Mouse (Mus musculus) c-Kit-positive CD71-negative TER-119-negative erythroid progenitor cells, embryonic 14.5 days (primary cell): ENCODE results near the gene Kif3a.
"Not testable (repeated sequence)": the region's sequence is repeated elsewhere in the genome, so short reads cannot be mapped to it uniquely, and the experiment has no call there.

ENCODE experiments used
- DNase-seq: peaks from one replicate; pipeline ENCODE4 v3.0.0-alpha.2; 2013; ENCODE audit warnings: low read depth

Kif3a gene

DNA sequence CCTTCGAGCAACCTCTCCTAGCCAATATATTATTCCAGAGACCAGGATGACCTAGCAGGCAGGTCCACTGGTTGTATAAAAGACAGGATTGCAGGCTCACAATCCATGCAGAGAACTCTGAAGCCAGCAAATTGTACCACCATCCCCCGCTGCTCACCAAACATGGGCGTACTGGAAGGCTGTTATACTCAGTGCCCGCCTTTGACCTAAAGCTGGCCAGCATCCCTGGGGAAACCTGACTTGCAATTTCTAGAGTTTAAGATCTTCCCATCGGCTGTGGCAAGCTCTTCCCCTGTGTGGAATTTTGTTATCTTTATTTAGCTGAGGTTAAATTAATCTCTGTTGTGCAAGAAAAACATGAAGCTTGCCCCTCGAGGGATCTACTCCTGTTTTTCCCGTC, 24.2 kb upstream of the Kif3a start:
- no peak for DNase-seq

- DNase-seq, result no peak
Measured at GRCm38 (mm10) chr11:53546271-53546670, 20.9 kb upstream of the Kif3a start.

DNA sequence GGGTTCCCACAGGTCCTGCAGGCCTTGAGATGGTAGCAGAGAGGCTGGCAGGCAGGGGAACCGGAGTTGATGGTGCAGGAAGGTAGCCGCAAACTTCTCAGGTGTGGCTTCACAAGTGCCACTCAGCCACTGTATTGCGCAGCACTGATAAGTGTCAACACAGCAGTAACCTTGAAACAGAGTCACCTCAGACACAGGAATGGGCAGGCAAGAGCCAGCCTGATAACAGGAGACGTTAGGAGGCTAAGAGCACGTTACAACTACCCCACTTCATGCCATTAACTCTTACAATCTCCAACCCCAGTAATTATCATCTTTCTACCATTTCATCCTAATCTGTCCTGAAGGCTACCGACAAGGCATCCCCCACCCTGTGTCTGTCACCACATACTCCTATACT, 19.6 kb upstream of the Kif3a start:
- DNase-seq, result no peak

GRCm38 (mm10) chr11:53548036-53548605, 19.1 kb upstream of the Kif3a start:
- DNase-seq, result no peak

DNA sequence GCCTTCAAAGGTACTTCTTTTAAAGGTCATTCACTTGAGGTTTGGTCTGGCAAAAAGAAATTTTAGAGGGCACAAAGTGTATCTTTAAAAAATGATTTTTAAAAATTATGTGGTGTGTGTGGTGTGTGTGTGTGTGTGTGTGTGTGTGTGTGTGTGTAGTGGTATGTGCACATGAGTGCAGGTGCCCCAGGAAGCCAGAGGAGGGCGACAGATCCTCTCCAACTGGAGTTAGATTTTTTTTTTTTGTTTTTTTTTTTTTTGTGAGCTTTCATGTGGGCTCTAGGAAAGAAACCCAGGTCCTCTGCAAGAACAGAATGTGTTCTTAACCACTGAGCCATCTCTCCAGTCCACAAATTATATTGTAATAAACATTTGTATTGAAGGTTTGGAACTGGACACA, 16.5 kb upstream of the Kif3a start:
- DNase-seq, result no peak

- peak; percentile 33 for DNase-seq
Measured at GRCm38 (mm10) chr11:53551754-53552153, 15.4 kb upstream of the Kif3a start.

DNA sequence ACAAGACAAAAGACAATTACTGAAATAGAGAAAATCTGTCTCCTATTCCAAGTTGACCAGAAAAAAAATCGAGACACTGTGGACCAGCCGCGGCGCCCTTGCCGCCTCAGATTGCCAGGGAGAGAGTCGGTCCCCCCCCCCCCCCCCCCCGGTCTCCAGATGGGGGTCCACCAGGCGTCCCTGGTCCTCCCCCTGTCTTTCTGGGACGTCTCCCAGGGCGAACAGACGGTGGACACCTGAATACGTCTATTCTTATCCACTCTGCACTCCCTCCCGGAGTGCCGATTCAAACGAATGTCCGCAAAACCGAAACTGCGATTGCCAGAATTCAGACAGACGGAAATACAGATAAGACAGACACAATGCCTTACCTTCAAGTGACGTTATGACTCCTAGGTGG, 10.7 kb upstream of the Kif3a start:
- not testable (repeated sequence) for DNase-seq

GRCm38 (mm10) chr11:53557992-53558391, 9.2 kb upstream of the Kif3a start:
- not testable (repeated sequence) for DNase-seq

DNA sequence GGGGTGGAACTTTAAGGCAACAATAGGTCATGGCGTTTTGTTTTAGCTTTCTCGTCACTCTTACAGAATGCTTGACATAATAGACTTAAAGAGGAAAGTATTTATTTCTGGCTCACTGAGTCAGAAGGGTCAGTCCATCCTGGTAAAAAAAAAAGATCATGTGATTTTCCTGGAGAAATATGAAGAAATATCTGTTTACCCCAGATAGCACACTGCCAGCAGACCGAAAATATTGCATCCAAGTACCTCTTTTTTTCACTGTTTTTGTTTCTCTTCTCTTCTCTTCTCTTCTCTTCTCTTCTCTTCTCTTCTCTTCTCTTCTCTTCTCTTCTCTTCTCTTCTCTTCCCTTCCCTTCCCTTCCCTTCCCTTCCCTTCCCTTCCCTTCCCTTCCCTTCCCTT, 7.2 kb upstream of the Kif3a start:
- not testable (repeated sequence) for DNase-seq

GRCm38 (mm10) chr11:53561986-53562385, 5.2 kb upstream of the Kif3a start:
- no peak for DNase-seq

GRCm38 (mm10) chr11:53566646-53567045, 533 bp upstream of the Kif3a start:
- no peak for DNase-seq

DNA sequence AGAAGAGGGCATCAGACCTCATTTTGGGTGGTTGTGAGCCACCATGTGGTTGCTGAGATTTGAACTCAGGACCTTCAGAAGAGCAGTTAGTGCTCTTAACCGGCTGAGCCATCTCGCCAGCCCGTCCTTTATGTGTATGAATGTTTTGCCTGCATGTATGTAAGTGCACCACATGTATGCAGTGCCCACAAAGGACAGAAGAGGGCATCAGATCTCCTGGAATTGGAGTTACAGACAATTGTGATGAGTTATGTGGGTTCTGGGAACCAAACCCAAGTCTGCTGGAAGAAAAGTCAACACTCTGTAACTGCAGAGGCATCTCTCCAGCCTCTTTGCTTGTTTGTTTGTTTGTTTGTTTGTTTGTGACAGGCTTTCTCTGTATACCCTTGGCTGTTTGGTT, 13.4 kb downstream of the Kif3a start:
- no peak for DNase-seq

- no peak for DNase-seq
Measured at GRCm38 (mm10) chr11:53583151-53583550, 16.0 kb downstream of the Kif3a start.

GRCm38 (mm10) chr11:53584849-53585248, 17.7 kb downstream of the Kif3a start:
- DNase-seq, result peak; percentile 23

DNA sequence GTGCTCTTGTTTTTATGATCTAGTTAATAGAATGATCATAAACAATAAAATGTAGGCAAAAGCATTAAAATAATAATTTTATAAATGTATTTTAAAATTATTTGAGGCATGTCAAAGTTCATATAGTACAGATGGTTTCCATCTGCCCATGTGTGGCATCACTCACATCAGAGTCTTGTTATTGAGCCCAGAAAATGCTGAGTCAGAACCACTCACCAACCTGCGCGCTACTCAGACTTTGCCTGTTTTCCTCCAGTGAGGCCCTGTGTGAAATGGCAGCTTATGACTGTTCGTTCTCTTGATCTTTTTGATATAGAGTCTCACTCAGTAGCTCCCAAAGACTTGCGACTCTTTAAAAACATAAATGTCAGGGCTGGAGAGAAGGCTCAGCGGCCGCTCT, 18.3 kb downstream of the Kif3a start:
- no peak for DNase-seq

DNA sequence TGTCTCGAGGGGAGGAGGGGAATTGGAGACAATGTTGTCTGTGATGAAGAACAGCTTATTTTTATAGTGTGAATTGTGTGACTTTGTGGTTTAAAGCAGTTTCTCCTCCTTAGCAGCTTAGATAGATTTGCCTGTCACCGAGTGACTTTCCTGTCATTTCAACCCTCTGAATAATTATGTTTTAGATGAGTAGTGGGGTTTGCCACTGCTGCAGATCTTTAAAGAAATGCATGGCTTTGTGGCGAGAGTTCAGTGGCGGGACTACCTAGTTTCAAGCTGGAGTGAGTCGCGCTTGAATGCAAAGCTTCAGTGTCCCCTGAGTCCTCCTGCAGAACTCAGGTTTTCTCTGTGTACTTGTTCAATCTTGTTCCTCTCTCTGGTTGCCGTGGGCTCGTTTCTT, 21.1 kb downstream of the Kif3a start:
- no peak for DNase-seq

DNA sequence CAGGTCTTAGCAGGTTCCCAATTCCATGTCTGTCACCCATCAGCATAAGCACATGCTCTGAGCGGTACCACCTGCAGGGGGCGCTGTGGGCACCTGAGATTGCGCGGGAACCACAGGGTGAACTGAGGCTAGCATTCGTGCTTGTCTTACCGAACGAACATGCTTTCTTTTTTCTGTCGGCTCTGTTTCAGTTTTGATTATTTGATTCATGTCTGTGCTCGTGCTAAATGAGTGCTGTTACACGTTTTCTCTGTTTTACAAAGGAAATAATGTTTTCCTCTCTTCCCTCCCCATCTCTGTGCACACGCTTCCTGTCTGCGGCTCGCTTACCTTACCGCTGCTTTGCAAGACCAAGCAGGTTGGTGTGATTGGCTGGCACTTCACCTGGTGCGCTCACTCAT, 23.2 kb downstream of the Kif3a start:
- peak; percentile 70 for DNase-seq

DNA sequence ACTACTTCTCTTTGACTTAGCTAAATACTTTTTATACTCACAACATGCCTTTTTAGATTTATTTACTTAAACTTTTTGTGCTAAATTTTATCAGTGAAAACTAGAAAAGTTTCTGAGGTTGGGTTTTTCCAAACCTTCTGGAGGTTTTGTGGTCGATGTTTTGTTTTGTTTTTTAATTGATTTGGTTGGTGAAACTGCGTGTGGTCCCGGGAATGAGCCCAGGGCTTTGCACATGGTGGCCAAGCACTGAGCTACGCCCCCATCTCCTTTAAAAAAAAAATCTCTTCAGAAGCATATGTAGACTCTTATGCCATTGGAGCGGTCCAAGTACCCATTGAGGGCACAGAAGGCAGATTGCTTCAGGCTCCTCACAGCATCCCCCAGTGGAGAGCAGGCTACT, 23.9 kb downstream of the Kif3a start:
- no peak for DNase-seq

DNA sequence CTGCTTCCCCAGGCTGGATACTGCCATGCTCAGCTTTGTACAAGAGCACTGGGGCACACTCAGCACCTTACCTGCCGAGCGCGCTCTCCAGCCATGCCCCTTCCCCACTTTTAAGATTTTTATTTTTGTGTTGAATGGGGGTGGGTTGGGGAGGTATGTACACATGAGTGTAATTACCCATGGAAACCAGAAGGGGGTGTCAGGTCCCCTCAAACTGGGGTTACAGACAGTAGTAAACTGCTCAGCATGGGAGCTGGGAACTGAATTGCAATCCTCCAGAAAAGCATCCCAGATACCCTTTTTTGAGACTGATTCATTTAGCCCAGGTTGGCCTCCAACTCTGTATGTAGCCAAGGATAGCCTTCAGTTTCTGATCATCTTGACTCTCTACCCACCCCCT, 37.8 kb downstream of the Kif3a start:
- DNase-seq, result no peak

- DNase-seq, result no peak
Measured at GRCm38 (mm10) chr11:53605609-53606008, 38.4 kb downstream of the Kif3a start.

DNA sequence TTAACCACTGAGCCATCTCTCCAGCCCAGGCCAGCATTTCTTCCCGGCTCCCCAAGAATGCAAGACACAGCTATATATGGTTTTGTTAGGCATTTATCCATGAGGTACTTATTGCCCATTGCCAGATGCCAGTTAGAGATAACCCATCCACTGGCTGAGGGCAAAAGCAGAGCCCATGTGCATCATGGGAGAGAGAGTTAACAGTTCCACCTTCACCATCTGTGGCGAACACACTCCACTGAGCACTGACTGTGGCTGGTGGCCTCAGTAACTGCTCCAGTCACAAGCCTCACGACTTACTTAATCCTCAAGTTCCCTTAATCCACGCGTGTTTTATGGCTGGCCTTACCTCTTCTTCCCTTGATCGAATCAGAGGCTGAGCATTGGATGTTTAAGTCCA, 42.1 kb downstream of the Kif3a start:
- no peak for DNase-seq

DNA sequence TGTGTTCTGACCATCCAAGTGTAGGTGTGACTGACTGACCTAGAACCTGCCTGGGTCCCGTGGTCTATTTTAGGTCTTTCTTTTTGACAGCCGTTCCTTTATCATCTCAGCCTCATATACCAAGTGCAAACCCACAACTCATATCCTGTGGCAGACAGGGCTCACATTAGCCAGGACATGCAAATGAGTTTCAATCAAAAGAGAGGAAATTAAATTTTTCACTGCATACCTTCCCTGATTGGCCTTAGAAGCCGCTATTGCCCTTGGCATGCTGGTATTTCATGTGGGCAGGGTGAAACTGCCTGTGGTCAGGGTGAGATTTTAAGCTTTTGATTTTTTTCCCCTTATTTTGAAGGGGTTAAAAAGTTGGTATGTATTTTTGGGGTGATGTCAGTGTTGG, 42.5 kb downstream of the Kif3a start:
- DNase-seq, result no peak

DNA sequence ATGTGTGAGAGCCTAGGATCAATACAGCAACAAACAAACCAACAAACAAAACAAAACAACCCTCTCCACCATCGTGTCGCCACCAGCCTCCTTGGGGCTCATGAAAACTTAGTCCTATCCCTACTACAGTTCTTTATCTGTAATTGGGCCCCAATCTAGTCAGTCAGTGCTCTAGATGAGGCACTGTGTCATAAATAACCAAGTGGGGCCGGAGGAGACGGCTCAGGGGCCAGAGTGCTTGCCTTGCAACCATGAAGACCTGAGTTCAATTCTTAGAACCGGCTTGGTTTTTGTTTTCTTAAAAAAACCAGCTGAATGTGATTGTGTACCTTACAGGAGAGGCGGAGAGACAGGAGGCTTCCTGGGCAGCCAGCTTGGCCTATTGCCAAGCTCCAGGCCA, 48.0 kb downstream of the Kif3a start:
- no peak for DNase-seq

DNA sequence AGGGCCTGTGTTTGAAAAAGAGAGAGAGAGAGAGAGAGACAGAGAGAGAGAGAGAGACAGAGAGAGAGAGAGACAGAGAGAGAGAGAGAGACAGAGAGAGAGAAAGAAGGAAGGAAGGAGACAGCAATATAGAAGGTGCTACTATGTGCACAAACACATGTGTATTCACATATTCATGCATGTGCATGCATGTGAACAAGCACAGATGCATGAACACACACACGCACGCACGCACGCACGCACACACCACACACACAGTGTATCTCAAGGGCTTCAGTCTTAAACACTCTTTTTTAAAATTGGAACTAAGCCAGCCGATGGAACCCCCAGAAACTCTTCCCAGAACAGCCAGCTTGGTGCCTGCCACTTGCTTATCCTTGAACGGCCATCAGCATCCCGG, 48.4 kb downstream of the Kif3a start:
- no peak for DNase-seq
